Mouse (Mus musculus): ENCODE data around the gene Cenpm. TPM values are rescaled to one million over a fixed set of nuclear protein-coding genes. Genes with fewer than 3 reads are reported as not detected.

The Cenpm gene
- polyA plus RNA-seq (2014; fragmentation: Illumina TruSeq; extraction: RNeasy Lipid Tissue Mini Kit (QIAGEN cat#74804); ENCODE audit: low read depth, low replicate concordance): 0.99 TPM

GRCm38 (mm10) chr15:82244115-82244804, at the start of gene Cenpm:
TSS of gene Cenpm (minus strand) at chr15:82244748.

GRCm38 (mm10) chr15:82274593-82274926, 30.0 kb upstream of the Cenpm start, which contains the start of gene Sept3:
TSS of gene Sept3 (plus strand) at chr15:82274893.

GRCm38 (mm10) chr15:82252097-82252496, 7.5 kb upstream of the Cenpm start, which contains the start of gene 1500009C09Rik:
TSS of gene 1500009C09Rik (plus strand) at chr15:82252397.

GRCm38 (mm10) chr15:82223657-82224601, 20.6 kb downstream of the Cenpm start, which contains the start of gene Tnfrsf13c:
TSS of gene Tnfrsf13c (minus strand) at chr15:82224369.

GRCm38 (mm10) chr15:82212752-82213063, 31.8 kb downstream of the Cenpm start, which contains the start of gene Shisa8:
TSS of gene Shisa8 (minus strand) at chr15:82212815.

Other genes with a start within 250 kb of the Cenpm start
- gene Desi1, start 210.9 kb downstream of the Cenpm start, polyA plus RNA-seq (2014; fragmentation: Illumina TruSeq; extraction: RNeasy Lipid Tissue Mini Kit (QIAGEN cat#74804); ENCODE audit: low read depth, low replicate concordance): 18.6 TPM
- 85.5 TPM for gene Snu13, start 197.2 kb downstream of the Cenpm start, polyA plus RNA-seq (2014; fragmentation: Illumina TruSeq; extraction: RNeasy Lipid Tissue Mini Kit (QIAGEN cat#74804); ENCODE audit: low read depth, low replicate concordance)
- not detected for gene 4930407I10Rik, start 185.6 kb downstream of the Cenpm start, polyA plus RNA-seq (2014; fragmentation: Illumina TruSeq; extraction: RNeasy Lipid Tissue Mini Kit (QIAGEN cat#74804); ENCODE audit: low read depth, low replicate concordance)
- gene Mei1, start 174.8 kb downstream of the Cenpm start, polyA plus RNA-seq (2014; fragmentation: Illumina TruSeq; extraction: RNeasy Lipid Tissue Mini Kit (QIAGEN cat#74804); ENCODE audit: low read depth, low replicate concordance): not detected
- 9.0 TPM for gene Ccdc134, start 116.8 kb downstream of the Cenpm start, polyA plus RNA-seq (2014; fragmentation: Illumina TruSeq; extraction: RNeasy Lipid Tissue Mini Kit (QIAGEN cat#74804); ENCODE audit: low read depth, low replicate concordance)
- 23.7 TPM for gene Srebf2, start 97.6 kb downstream of the Cenpm start, polyA plus RNA-seq (2014; fragmentation: Illumina TruSeq; extraction: RNeasy Lipid Tissue Mini Kit (QIAGEN cat#74804); ENCODE audit: low read depth, low replicate concordance)
- not detected for gene Shisa8, start 31.9 kb downstream of the Cenpm start, polyA plus RNA-seq (2014; fragmentation: Illumina TruSeq; extraction: RNeasy Lipid Tissue Mini Kit (QIAGEN cat#74804); ENCODE audit: low read depth, low replicate concordance)
- not detected for gene Tnfrsf13c, start 20.4 kb downstream of the Cenpm start, polyA plus RNA-seq (2014; fragmentation: Illumina TruSeq; extraction: RNeasy Lipid Tissue Mini Kit (QIAGEN cat#74804); ENCODE audit: low read depth, low replicate concordance)
- gene 1500009C09Rik, start 7.6 kb upstream of the Cenpm start, polyA plus RNA-seq (2014; fragmentation: Illumina TruSeq; extraction: RNeasy Lipid Tissue Mini Kit (QIAGEN cat#74804); ENCODE audit: low read depth, low replicate concordance): not detected
- gene Sept3, start 30.1 kb upstream of the Cenpm start, polyA plus RNA-seq (2014; fragmentation: Illumina TruSeq; extraction: RNeasy Lipid Tissue Mini Kit (QIAGEN cat#74804); ENCODE audit: low read depth, low replicate concordance): 1.5 TPM
- gene Wbp2nl, start 54.2 kb upstream of the Cenpm start, polyA plus RNA-seq (2014; fragmentation: Illumina TruSeq; extraction: RNeasy Lipid Tissue Mini Kit (QIAGEN cat#74804); ENCODE audit: low read depth, low replicate concordance): not detected
- gene Naga, start 94.2 kb upstream of the Cenpm start, polyA plus RNA-seq (2014; fragmentation: Illumina TruSeq; extraction: RNeasy Lipid Tissue Mini Kit (QIAGEN cat#74804); ENCODE audit: low read depth, low replicate concordance): 35.5 TPM
- 1.4 TPM for gene Pheta2, start 94.2 kb upstream of the Cenpm start, polyA plus RNA-seq (2014; fragmentation: Illumina TruSeq; extraction: RNeasy Lipid Tissue Mini Kit (QIAGEN cat#74804); ENCODE audit: low read depth, low replicate concordance)
- gene Smdt1, start 94.2 kb upstream of the Cenpm start, polyA plus RNA-seq (2014; fragmentation: Illumina TruSeq; extraction: RNeasy Lipid Tissue Mini Kit (QIAGEN cat#74804); ENCODE audit: low read depth, low replicate concordance): 252 TPM
- 848 TPM for gene Ndufa6, start 109.6 kb upstream of the Cenpm start, polyA plus RNA-seq (2014; fragmentation: Illumina TruSeq; extraction: RNeasy Lipid Tissue Mini Kit (QIAGEN cat#74804); ENCODE audit: low read depth, low replicate concordance)
- gene Cyp2d22, start 135.5 kb upstream of the Cenpm start, polyA plus RNA-seq (2014; fragmentation: Illumina TruSeq; extraction: RNeasy Lipid Tissue Mini Kit (QIAGEN cat#74804); ENCODE audit: low read depth, low replicate concordance): 38.5 TPM
- gene Cyp2d11, start 149.3 kb upstream of the Cenpm start, polyA plus RNA-seq (2014; fragmentation: Illumina TruSeq; extraction: RNeasy Lipid Tissue Mini Kit (QIAGEN cat#74804); ENCODE audit: low read depth, low replicate concordance): not detected
- 1.6 TPM for gene Cyp2d10, start 162.4 kb upstream of the Cenpm start, polyA plus RNA-seq (2014; fragmentation: Illumina TruSeq; extraction: RNeasy Lipid Tissue Mini Kit (QIAGEN cat#74804); ENCODE audit: low read depth, low replicate concordance)
- not detected for gene Cyp2d9, start 188.7 kb upstream of the Cenpm start, polyA plus RNA-seq (2014; fragmentation: Illumina TruSeq; extraction: RNeasy Lipid Tissue Mini Kit (QIAGEN cat#74804); ENCODE audit: low read depth, low replicate concordance)